Mouse (Mus musculus): ENCODE results near the gene Gm10273. TPM values are rescaled to one million over a fixed set of nuclear protein-coding genes. Genes with fewer than 3 reads are reported as not detected.

The Gm10273 gene
- polyA plus RNA-seq, 1 experiment = 11.3 TPM

GRCm38 (mm10) chr10:59391907-59392306 is 3.5 kb upstream of the Gm10273 start:
- no peak for DNase-seq (ENCODE audit: extremely low spot score in 1 of 2, low spot score in 1 of 2)

- no peak for DNase-seq (ENCODE audit: extremely low spot score in 1 of 2, low spot score in 1 of 2)
Observed at GRCm38 (mm10) chr10:59402899-59403792, 7.7 kb downstream of the Gm10273 start, which contains the start of gene Pla2g12b. Gene Pla2g12b, plus strand, starts transcription at chr10:59403660.

- no peak for DNase-seq (ENCODE audit: extremely low spot score in 1 of 2, low spot score in 1 of 2)
Observed at GRCm38 (mm10) chr10:59403793-59404149, 8.3 kb downstream of the Gm10273 start.

GRCm38 (mm10) chr10:59408499-59408898 is 13.1 kb downstream of the Gm10273 start:
- DNase-seq (ENCODE audit: extremely low spot score in 1 of 2, low spot score in 1 of 2) = no peak

- no peak for DNase-seq (ENCODE audit: extremely low spot score in 1 of 2, low spot score in 1 of 2)
Observed at GRCm38 (mm10) chr10:59410264-59410663, 14.8 kb downstream of the Gm10273 start.

GRCm38 (mm10) chr10:59413711-59414110 is 18.3 kb downstream of the Gm10273 start:
- DNase-seq (ENCODE audit: extremely low spot score in 1 of 2, low spot score in 1 of 2) = no peak

GRCm38 (mm10) chr10:59416623-59417022 is 21.2 kb downstream of the Gm10273 start:
- no peak for DNase-seq (ENCODE audit: extremely low spot score in 1 of 2, low spot score in 1 of 2)

- no peak for DNase-seq (ENCODE audit: extremely low spot score in 1 of 2, low spot score in 1 of 2)
Observed at GRCm38 (mm10) chr10:59419516-59419915, 24.1 kb downstream of the Gm10273 start.

GRCm38 (mm10) chr10:59424453-59424852 is 29.0 kb downstream of the Gm10273 start:
- no peak for DNase-seq (ENCODE audit: extremely low spot score in 1 of 2, low spot score in 1 of 2)

GRCm38 (mm10) chr10:59425369-59425768 is 29.9 kb downstream of the Gm10273 start:
- DNase-seq (ENCODE audit: extremely low spot score in 1 of 2, low spot score in 1 of 2) = peak in 1 of 2 experiments; percentile 15

- no peak for DNase-seq (ENCODE audit: extremely low spot score in 1 of 2, low spot score in 1 of 2)
Observed at GRCm38 (mm10) chr10:59426371-59426770, 30.9 kb downstream of the Gm10273 start.

GRCm38 (mm10) chr10:59429448-59430135 is 34.2 kb downstream of the Gm10273 start:
- no peak for DNase-seq (ENCODE audit: extremely low spot score in 1 of 2, low spot score in 1 of 2)

- DNase-seq (ENCODE audit: extremely low spot score in 1 of 2, low spot score in 1 of 2) = peak in 1 of 2 experiments; percentile 31
Observed at GRCm38 (mm10) chr10:59430701-59431218, 35.3 kb downstream of the Gm10273 start.

GRCm38 (mm10) chr10:59435746-59436145 is 40.3 kb downstream of the Gm10273 start:
- no peak for DNase-seq (ENCODE audit: extremely low spot score in 1 of 2, low spot score in 1 of 2)

- DNase-seq (ENCODE audit: extremely low spot score in 1 of 2, low spot score in 1 of 2) = no peak
Observed at GRCm38 (mm10) chr10:59438651-59439050, 43.2 kb downstream of the Gm10273 start.

GRCm38 (mm10) chr10:59439508-59439931 is 44.1 kb downstream of the Gm10273 start:
- no peak for DNase-seq (ENCODE audit: extremely low spot score in 1 of 2, low spot score in 1 of 2)

- DNase-seq (ENCODE audit: extremely low spot score in 1 of 2, low spot score in 1 of 2) = no peak
Observed at GRCm38 (mm10) chr10:59440177-59440576, 44.7 kb downstream of the Gm10273 start.

- DNase-seq (ENCODE audit: extremely low spot score in 1 of 2, low spot score in 1 of 2) = no peak
Observed at GRCm38 (mm10) chr10:59441735-59442134, 46.3 kb downstream of the Gm10273 start, which contains the start of gene Oit3. Gene Oit3, minus strand, starts transcription at chr10:59441778.

- DNase-seq (ENCODE audit: extremely low spot score in 1 of 2, low spot score in 1 of 2) = no peak
Observed at GRCm38 (mm10) chr10:59443212-59443611, 47.8 kb downstream of the Gm10273 start.

- DNase-seq (ENCODE audit: extremely low spot score in 1 of 2, low spot score in 1 of 2) = no peak
Observed at GRCm38 (mm10) chr10:59444106-59444505, 48.7 kb downstream of the Gm10273 start.

GRCm38 (mm10) chr10:59444635-59445034 is 49.2 kb downstream of the Gm10273 start:
- no peak for DNase-seq (ENCODE audit: extremely low spot score in 1 of 2, low spot score in 1 of 2)
